Comparison of ENCODE assay signal across 11 mouse cellular contexts in the genomic region with DNA sequence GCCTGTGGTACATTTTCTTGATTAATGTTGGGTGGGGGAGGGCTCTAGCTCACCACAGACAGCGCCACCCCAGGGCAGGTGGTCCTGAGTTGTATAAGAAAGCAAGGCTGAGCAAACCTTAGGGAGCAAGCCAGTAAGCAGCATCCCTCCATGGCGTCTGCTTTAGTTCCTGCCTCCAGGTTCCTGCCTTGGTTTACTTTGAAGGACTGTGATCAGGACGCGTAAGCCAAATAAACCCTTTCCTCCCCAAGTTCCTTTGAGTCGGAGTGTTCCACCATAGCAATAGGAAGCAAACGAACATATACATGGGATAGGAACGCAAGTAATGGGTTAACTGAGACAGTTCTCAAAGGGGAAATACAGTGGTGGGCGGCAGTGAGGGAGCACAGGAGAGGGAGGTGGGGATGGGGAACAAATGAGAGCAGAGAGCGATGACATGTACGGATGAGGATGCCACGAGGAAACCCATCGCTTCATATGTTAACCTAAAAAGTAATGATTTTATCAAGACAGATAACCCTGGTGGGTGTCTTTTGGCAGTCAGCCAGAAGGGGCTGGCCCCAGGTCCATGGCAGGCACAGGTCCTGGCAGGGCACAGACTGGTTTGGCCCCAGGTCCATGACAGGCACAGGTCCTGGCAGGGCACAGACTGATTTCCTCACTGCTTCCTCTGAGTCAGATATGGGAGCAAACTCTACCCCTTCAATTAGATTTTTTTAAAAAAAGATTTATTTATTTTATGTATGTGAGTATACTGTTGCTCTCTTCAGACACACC. TPM values are rescaled to one million over a fixed set of nuclear protein-coding genes. Genes with fewer than 3 reads are reported as not detected.
DNase-seq lines count a peak whose midpoint lies in the region; ATAC-seq and TF ChIP-seq lines count a peak whose summit lies in the region.
"Had no signal": no experiment of that assay in that cellular context is flagged by ENCODE, and none has a peak within 500 bp of the region (broad histone marks: within the 10 kb centered on the region; RNA-seq: fewer than 3 reads in every experiment).

No protein-coding gene starts in this region.

- peak; percentile 28 for DNase-seq in heart, postnatal 4 days
- DNase-seq in heart, adult 9 months (ENCODE audit: low spot score in 2 of 2): no peak
- DNase-seq in lung, postnatal 25 days (ENCODE audit: low spot score): no peak
- peak; percentile 54 to 72 for DNase-seq in adrenal gland, postnatal 36 days
- DNase-seq in lung, postnatal 14 days: peak; percentile 28
- DNase-seq in thymus, adult 18-20 months: no peak
- no peak for DNase-seq in layer of hippocampus, adult 2 months (ENCODE audit: low spot score in 2 of 2)

- H3K27ac ChIP-seq in lung, embryonic 15.5 days: peak overlapping the region; percentile 95; the same call in 1 of the 2 replicates
- H3K27ac ChIP-seq in layer of hippocampus, adult 2 months: no peak overlapping the region

- WGBS in lung, embryonic 15.5 days: 63% methylated on average over 12 of the region's 12 CpGs

- no peak overlapping the region for H3K4me3 ChIP-seq in lung, embryonic 15.5 days
- no peak overlapping the region for H3K4me3 ChIP-seq in layer of hippocampus, adult 2 months
- H3K4me3 ChIP-seq: megakaryocyte, embryonic 14.5 days had no signal

- no peak overlapping the region for H3K4me2 ChIP-seq in lung, embryonic 15.5 days

- no peak for TF ChIP-seq CTCF in layer of hippocampus, adult 2 months (conservative IDR thresholded peaks at IDR 0.05)

- no peaks in the 10 kb centered on the region for H3K36me3 ChIP-seq in lung, embryonic 15.5 days
- H3K36me3 ChIP-seq: G1E had no signal

- ATAC-seq in lung, embryonic 15.5 days (ENCODE audit: borderline replicate concordance, extremely low read depth, low FRiP score, low TSS enrichment): no peak
- ATAC-seq: forebrain, embryonic 14.5 days had no signal

- H3K9ac ChIP-seq in lung, embryonic 15.5 days: no peak overlapping the region

- H3K9me3 ChIP-seq in lung, embryonic 15.5 days: no peaks in the 10 kb centered on the region

- H3K4me1 ChIP-seq in lung, embryonic 15.5 days: peaks cover 24% of the 10 kb centered on the region
- H3K4me1 ChIP-seq: megakaryocyte, embryonic 14.5 days had no signal

- H3K27me3 ChIP-seq in lung, embryonic 15.5 days: no peaks in the 10 kb centered on the region

RNA-seq across cellular contexts. Expression of a gene that starts 27.2 kb away (rescaled TPM):
- total RNA-seq in heart, postnatal 4 days (2021): 10 to 100 TPM; 44.5 to 50.1 TPM
- polyA plus RNA-seq in lung, embryonic 15.5 days (2015; fragmentation: Nextera tagmentation; extraction: Ambion mirVana): 38.5 and 38.8 TPM in 2 replicates
- 10 to 100 TPM; 39.9 to 45.8 TPM for total RNA-seq in adrenal gland, postnatal 36 days (2021)
- total RNA-seq in layer of hippocampus, adult 2 months (2021): 10 to 100 TPM; 49.5 to 53.9 TPM

Comparison
In these comparisons a context has a peak if more than half of its experiments do, and no peak if none do; other contexts are left out.
1. DNase-seq: peak in heart, postnatal 4 days (single experiment), adrenal gland, postnatal 36 days (2 of 2) and lung, postnatal 14 days (single experiment); none in heart, adult 9 months (0 of 2), lung, postnatal 25 days (single experiment), thymus, adult 18-20 months (0 of 2) and layer of hippocampus, adult 2 months (0 of 2).